Mouse (Mus musculus) midbrain, embryonic 11.5 days (tissue): ENCODE data around the gene Zfp599. TPM values are rescaled to one million over a fixed set of nuclear protein-coding genes. Genes with fewer than 3 reads are reported as not detected.
"Not testable (repeated sequence)": the region's sequence is repeated elsewhere in the genome, so short reads cannot be mapped to it uniquely, and the experiment has no call there.

Experiments
- ATAC-seq: fragments of 200-750 bp; cut with Nextera tagmentation; 2 replicates; pipeline ENCODE4 v1.8.0; 2017; ENCODE audit warnings: moderate TSS enrichment, moderate library complexity; ENCODE audit not compliant: low FRiP score
- DNase-seq: peaks from one replicate; pipeline ENCODE4 v3.0.0; 2015; ENCODE audit warnings: low spot score; ENCODE audit errors: missing footprints
- H3K27ac ChIP-seq: fragments of 300-500 bp; sonication (generic); 2 replicates; pipeline ENCODE4 v1.5.1; 2014; ENCODE audit warnings: low read depth, low read length
- H3K27me3 ChIP-seq: fragments of 300-500 bp; sonication (generic); 2 replicates; pipeline ENCODE4 v1.6.1; 2014; ENCODE audit warnings: mild to moderate bottlenecking, low read length, moderate library complexity, mixed read lengths; ENCODE audit not compliant: control insufficient read depth, insufficient read depth
- H3K36me3 ChIP-seq: fragments of 300-500 bp; sonication (generic); 2 replicates; pipeline ENCODE4 v1.6.1; 2014; ENCODE audit warnings: mild to moderate bottlenecking, low read length, moderate library complexity, mixed read lengths; ENCODE audit not compliant: control insufficient read depth, insufficient read depth
- H3K4me1 ChIP-seq: fragments of 300-500 bp; sonication (generic); 2 replicates; pipeline ENCODE4 v1.6.1; 2014; ENCODE audit warnings: low read length; ENCODE audit not compliant: control insufficient read depth, insufficient read depth
- H3K4me2 ChIP-seq: fragments of 300-500 bp; sonication (generic); 2 replicates; pipeline ENCODE4 v1.6.1; 2014; ENCODE audit warnings: mild to moderate bottlenecking, moderate library complexity
- H3K4me3 ChIP-seq: fragments of 300-500 bp; sonication (generic); 2 replicates; pipeline ENCODE4 v1.5.1; 2014; ENCODE audit warnings: low read depth, low read length
- H3K9ac ChIP-seq: fragments of 300-500 bp; sonication (generic); 2 replicates; pipeline ENCODE4 v1.6.1; 2014; ENCODE audit warnings: low read length
- H3K9me3 ChIP-seq: fragments of 300-500 bp; sonication (generic); 2 replicates; pipeline ENCODE4 v1.6.1; 2016; ENCODE audit warnings: low read length; ENCODE audit not compliant: control insufficient read depth
- WGBS: fragments of 180-500 bp; shearing (Covaris S2); extraction: QIAGEN DNeasy Blood & Tissue Kit; methylation state at CpG from one replicate; pipeline ENCODE4 v1.1.7; 2014; 5-methylcytosine and 5-hydroxymethylcytosine counted together
- polyA plus RNA-seq: library from polyadenylated mRNA; unstranded; fragments of >200 nt; fragmentation: Nextera tagmentation; extraction: Ambion mirVana; gene quantifications from 2 replicates; pipeline ENCODE4 v1.2.1, GENCODE M21; 2014

Gene Zfp599
- polyA plus RNA-seq, 1 experiment from 2014 or later: 6.7 TPM

- ATAC-seq (no peak), DNase-seq (no peak)
- Histone ChIP-seq H3K9me3 (no peaks in the 10 kb centered on the region), H3K4me1 (peaks cover 4% of the 10 kb centered on the region; the same call in 1 of the 2 replicates), H3K4me3 (no peak overlapping the region), H3K27ac (no peak overlapping the region), H3K4me2 (no peak overlapping the region), H3K9ac (no peak overlapping the region), H3K27me3 (no peaks in the 10 kb centered on the region), H3K36me3 (no peaks in the 10 kb centered on the region)
- 95% methylated on average over 15 of the region's 15 CpGs for WGBS
Measured at GRCm38 (mm10) chr9:22226846-22227245, 32.8 kb downstream of the Zfp599 start.

DNA sequence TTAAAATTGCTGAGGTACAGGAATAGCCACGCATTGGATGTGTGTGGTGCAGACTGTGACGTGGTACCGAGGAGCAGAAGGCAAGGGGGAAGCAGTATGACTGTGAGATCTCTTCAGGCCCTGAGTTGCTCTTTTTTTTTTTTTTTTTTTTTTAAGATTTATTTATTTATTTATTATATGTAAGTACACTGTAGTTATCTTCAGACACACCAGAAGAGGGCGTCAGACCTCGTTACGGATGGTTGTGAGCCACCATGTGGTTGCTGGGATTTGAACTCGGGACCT, 33.4 kb downstream of the Zfp599 start:
- 77% methylated on average over 7 of the region's 7 CpGs for WGBS
- not testable (repeated sequence) for H3K9ac ChIP-seq, H3K27me3 ChIP-seq, H3K4me1 ChIP-seq, DNase-seq, H3K9me3 ChIP-seq, H3K27ac ChIP-seq, ATAC-seq, H3K36me3 ChIP-seq
- H3K4me3 ChIP-seq: peak overlapping the region; percentile 70
- H3K4me2 ChIP-seq: peak overlapping the region; percentile 60

DNA sequence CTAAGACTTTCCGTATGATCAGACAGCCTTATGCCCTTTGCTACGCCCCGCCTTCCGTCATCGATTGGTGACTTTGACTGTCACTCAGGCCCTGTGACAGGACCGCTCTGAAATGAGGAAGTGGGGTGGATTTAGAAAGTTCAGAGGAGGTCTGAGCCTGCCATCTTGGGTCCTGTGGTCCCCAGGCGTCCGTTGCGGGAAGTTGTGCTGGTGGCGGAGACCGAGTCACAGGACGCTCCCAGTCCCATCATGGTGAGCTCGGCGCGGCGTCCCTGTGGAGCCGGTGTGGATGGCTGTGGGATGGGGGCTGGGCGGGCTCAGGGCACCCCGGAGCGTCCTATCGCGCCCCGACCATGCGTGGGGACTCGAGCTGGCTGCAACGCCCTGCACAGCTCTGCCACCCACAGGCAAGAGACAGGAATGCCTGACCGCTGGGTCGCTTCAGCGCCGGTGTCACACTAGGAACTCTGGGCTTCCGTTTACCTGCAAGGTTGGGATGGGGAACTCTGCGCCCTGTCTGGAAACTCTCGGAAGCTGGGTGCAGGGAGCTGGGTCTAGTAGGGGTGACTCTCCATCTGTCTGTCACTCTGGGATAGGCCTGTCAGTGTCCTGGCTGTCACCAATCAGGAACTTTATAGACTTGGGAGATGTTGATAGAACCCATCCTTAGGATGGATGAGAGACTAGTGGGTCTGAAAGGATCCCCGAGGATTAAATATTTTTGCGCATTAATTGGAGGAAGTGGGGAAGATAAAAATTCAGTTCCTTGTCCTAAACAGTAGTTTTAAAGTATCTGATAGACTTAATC, 33.9 kb downstream of the Zfp599 start, which contains the start of gene Zfp809:
Zfp809 (plus strand) TSS at position 134 of the 808 bp plus-strand sequence.
- Histone ChIP-seq H3K27me3 (no peaks in the 10 kb centered on the region), H3K4me2 (peak within 1 kb of the TSS; percentile 60), H3K9ac (peak within 1 kb of the TSS; percentile 78), H3K4me3 (peak within 1 kb of the TSS; percentile 70), H3K9me3 (no peaks in the 10 kb centered on the region), H3K27ac (peak within 1 kb of the TSS; percentile 60), H3K36me3 (no peaks in the 10 kb centered on the region), H3K4me1 (peaks cover 4% of the 10 kb centered on the region; the same call in 1 of the 2 replicates)
- DNase-seq: peak; percentile 100
- peak; percentile 99 for ATAC-seq
- 2% methylated on average over 35 of the region's 35 CpGs for WGBS

- Histone ChIP-seq H3K4me1 (peaks cover 4% of the 10 kb centered on the region; the same call in 1 of the 2 replicates), H3K27ac (no peak overlapping the region), H3K27me3 (no peaks in the 10 kb centered on the region), H3K4me2 (peak overlapping the region; percentile 60), H3K4me3 (peak overlapping the region; percentile 70), H3K9ac (peak overlapping the region; percentile 78), H3K9me3 (no peaks in the 10 kb centered on the region), H3K36me3 (no peaks in the 10 kb centered on the region)
- WGBS: 28% methylated on average over 17 of the region's 17 CpGs
- ATAC-seq: peak; percentile 57
- DNase-seq: no peak
Measured at GRCm38 (mm10) chr9:22224536-22225503, 34.9 kb downstream of the Zfp599 start.

DNA sequence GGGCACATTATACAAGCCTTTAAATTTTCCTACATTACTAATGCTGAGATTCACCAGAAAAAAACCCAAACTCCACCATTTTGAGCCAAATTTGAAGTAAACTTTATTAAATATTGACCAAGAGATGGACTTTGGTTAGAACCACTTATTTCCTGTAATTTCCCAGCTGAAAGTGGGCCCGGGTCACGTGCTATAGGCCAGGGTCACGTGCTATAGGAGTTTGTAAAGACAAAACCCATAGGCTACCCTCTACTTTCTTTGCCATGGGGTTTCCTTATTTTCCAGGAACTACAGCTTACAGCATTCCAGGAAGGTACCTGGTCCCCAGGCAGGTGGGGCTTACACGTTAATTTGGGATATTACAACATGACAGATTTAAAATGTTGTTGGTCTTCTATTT, 35.6 kb downstream of the Zfp599 start:
- ATAC-seq (no peak), DNase-seq (no peak)

DNA sequence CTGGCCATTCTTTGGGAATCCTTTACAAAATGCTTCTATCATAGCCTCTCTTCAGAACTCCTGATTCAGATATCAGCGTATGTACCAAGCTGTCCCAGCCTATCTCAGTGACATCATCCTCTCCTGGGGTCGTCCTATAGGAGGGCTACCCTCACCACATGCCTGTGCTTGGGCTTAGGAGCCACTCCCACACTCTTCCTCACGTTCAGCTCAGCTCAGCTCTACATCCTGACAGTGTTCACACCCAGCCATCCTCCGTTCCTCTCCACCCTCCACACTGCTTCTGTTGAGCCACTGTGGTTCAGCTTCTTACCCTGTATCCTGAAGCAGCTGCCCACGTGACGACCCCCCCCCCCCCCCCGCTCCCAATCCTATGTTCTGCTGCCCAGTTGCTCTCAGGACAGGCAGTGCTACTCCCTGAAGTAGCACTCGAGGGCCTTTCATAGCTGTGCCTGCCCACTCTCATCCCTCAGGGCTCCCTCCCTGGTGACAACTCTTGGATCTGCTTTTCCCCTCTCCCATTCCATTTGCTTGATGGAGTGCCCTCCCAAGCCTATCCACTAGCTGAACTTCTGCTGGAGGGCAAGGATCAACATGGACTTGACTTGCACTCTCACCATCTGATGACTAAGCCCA, 41.7 kb downstream of the Zfp599 start:
- no peaks in the 10 kb centered on the region for H3K9me3 ChIP-seq
- no peak overlapping the region for H3K4me2 ChIP-seq
- H3K4me1 ChIP-seq: no peaks in the 10 kb centered on the region
- no peak overlapping the region for H3K9ac ChIP-seq
- DNase-seq (no peak), ATAC-seq (no peak)
- WGBS: 55% methylated on average over 6 of the region's 8 CpGs
- no peaks in the 10 kb centered on the region for H3K36me3 ChIP-seq
- H3K4me3 ChIP-seq: no peak overlapping the region
- no peaks in the 10 kb centered on the region for H3K27me3 ChIP-seq
- no peak overlapping the region for H3K27ac ChIP-seq

More for the DNA sequence above, 35.6 kb downstream of the Zfp599 start:
- H3K4me2 ChIP-seq: no peak overlapping the region
- no peak overlapping the region for H3K27ac ChIP-seq
- H3K9me3 ChIP-seq: no peaks in the 10 kb centered on the region
- H3K4me3 ChIP-seq: no peak overlapping the region
- no peak overlapping the region for H3K9ac ChIP-seq
- peaks cover 4% of the 10 kb centered on the region; the same call in 1 of the 2 replicates for H3K4me1 ChIP-seq
- WGBS: 90% methylated on average over 4 of the region's 4 CpGs
- no peaks in the 10 kb centered on the region for H3K27me3 ChIP-seq
- no peaks in the 10 kb centered on the region for H3K36me3 ChIP-seq

DNA sequence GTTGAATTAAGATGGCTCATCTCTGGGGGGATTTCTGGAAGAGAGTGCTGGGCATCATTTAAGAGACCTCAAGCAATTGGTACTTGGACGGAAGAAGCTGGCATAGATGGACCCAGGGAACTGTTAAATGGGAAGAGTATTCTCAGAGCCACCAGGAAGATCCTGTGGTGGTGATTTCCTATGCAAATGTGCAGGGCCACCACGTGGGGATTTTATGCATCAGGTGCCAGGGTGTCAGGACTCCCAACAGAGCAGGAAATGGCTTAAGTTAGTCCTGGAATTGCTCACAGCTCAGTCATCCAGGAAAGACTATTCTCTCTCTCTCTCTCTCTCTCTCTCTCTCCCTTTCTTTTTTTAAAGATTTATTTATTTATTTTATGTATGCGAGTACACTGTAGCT, 43.0 kb downstream of the Zfp599 start:
- H3K9ac ChIP-seq: no peak overlapping the region
- ATAC-seq: no peak
- 64% methylated on average over 3 of the region's 3 CpGs for WGBS
- no peak for DNase-seq
- H3K27ac ChIP-seq: no peak overlapping the region
- no peaks in the 10 kb centered on the region for H3K9me3 ChIP-seq
- no peaks in the 10 kb centered on the region for H3K27me3 ChIP-seq
- H3K4me2 ChIP-seq: no peak overlapping the region
- no peaks in the 10 kb centered on the region for H3K36me3 ChIP-seq
- H3K4me1 ChIP-seq: no peaks in the 10 kb centered on the region
- no peak overlapping the region for H3K4me3 ChIP-seq

DNA sequence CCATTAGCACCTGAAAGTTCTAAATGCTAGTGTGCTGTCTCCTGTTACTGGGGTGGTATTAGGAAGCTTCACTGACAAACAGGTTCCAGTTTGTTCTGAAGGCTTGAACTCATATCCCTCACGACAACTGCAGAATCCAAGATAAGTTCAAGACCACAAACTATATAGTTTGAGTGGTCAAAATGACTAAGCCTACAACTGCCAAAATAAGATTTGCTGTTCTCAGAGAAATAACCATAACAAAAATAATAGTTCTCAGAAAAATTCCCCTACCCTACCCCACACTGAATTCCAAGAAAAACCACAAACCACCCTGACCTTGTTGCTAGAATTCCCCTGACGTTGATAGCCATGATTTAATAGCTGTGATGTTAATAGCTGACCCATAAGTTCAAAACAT, 45.1 kb downstream of the Zfp599 start:
- no peak for ATAC-seq
- H3K9me3 ChIP-seq: no peaks in the 10 kb centered on the region
- WGBS: 84% methylated on average over 2 of the region's 2 CpGs
- H3K27me3 ChIP-seq: no peaks in the 10 kb centered on the region
- no peaks in the 10 kb centered on the region for H3K36me3 ChIP-seq
- H3K4me2 ChIP-seq: no peak overlapping the region
- no peak for DNase-seq
- H3K4me1 ChIP-seq: no peaks in the 10 kb centered on the region
- H3K4me3 ChIP-seq: no peak overlapping the region
- no peak overlapping the region for H3K27ac ChIP-seq
- no peak overlapping the region for H3K9ac ChIP-seq
